Mouse (Mus musculus) T-helper 1 cell (primary cell): Measurements from ENCODE around the gene Slc1a3.

Experiments used
- in situ Hi-C: fragments of 300-600 bp; cut with MboI, MseI; formaldehyde crosslinking; loops from one replicate; pipeline ENCODE4 v1.15.1; 2025; ENCODE audit warnings: high pct_unique_total_duplicates

Slc1a3 gene

DNA sequence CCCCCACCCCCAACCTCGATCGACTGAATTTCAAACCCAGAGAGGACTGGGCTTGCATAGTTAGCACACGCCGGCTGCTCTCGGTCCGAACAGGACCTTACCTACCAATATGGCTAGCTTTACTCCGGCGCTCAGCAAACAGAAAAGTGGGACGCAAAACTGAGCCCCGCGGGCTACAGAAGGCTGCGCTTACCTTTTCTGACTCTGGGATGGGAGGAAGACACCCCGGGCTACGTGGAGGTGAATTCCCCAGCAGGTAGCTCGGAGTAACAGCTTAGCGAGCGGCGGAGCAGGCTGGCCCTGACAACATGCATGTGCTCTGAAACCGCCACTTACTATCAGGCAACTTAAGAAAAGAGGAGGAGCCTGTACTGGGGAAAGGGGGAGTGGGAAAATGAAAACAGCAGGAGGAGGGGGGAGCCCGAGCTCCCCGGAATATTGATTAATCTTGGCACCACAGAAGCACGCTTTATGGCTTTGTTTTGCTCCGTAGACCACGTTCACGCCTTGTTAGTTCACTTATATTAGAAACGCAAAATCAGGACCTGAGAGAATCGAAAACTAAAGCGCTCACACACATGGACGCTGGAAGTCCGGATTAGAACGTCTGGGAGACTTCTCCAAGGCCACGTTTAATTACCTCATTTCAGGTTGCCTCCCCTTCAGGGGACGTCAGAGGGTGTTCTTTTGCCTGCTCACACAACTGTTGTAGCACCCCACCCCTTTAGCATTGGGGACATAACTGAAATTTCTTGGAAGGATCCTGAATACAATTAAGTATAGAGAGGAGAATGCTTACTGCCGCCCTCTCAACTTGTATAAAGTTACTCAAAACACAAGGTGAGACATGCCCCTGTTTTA is at the start of gene Slc1a3:
Gene Slc1a3, minus strand, starts transcription at position 619 of the 861 bp plus-strand sequence.
- in situ Hi-C loops = no loop called here

DNA sequence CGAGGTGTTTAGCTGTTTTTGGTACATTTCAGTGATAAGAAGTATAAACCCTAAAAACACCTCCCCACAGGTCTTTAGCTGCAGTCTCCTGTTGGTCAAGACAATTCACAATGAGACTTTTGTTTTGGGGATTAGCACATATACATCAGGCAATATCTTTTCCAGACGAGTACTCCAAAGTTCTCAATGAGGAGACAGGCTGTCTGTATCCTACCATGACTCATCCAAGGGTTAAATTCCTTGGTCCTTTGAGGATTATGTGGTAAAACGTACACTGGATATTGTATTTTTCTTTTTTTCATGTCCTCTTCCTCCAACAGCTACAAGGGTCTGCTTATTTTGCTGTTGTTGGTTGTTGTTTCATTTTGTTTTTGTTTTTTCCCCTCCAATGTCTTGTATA is 48.5 kb upstream of the Slc1a3 start:
- in situ Hi-C loops = no loop called here

GRCm38 (mm10) chr15:8756441-8756840 is 45.9 kb upstream of the Slc1a3 start:
- in situ Hi-C loops = no loop called here

DNA sequence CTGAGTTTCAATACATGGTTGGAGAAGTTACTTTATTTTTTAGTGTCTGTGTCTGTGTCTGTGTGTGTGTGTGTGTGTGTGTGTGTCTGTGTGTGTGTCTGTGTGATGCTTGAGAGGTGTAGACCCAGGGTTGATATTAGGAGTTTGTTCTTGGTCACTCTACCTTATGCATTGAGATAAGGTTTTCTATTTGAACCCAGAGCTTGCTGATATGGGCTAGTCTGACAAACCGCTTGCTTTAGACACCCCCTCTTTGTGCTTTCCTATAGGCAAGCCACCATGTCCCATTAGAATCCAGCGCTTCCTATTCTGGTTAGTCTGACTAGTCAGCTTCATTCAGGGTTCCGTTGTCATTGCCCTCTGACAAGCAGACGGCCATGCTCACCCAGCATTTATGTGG is 39.2 kb upstream of the Slc1a3 start:
- in situ Hi-C loops = no loop called here

GRCm38 (mm10) chr15:8748771-8749170 is 38.2 kb upstream of the Slc1a3 start:
- in situ Hi-C loops = no loop called here

DNA sequence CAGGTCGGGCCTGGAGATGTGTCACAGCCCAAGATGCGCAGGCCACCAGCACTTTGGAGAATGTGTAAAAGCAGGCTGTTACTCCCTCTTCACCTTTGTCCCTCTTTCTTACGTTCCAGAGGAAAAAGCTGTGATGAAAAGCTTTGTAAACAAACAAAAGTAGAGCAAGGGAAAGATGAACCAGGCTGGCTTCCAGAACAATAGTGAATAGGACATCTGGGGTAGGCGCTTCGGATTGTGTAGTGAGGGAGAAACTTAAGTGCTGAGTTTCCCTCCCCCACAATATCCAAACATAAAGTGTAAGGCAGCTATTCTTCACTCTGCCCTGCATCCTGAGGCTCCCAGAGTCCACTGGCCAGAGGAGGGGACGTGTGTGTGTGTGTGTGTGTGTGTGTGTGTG is 31.0 kb upstream of the Slc1a3 start:
- in situ Hi-C loops = no loop called here

- in situ Hi-C loops = no loop called here
These were observed 30.2 kb upstream of the Slc1a3 start for GRCm38 (mm10) chr15:8740724-8741123.

DNA sequence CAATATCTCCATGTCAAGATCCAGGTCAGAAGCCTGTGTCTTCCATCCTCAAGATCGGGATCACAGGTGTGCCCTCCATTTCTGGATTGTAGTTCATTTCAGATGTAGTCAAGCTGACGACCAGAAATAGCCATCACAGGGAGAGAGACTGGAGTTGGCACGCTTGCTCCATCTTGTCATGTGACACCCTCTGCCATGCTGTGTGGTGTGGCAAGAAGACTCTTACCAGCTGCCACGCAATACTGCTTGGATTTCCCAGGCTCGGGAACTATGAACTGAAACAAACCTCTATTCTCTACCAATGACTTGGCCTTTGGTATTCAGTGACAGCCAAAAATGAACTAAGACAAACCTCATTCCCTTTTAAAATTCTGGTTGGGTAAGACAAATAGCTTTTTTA is 27.6 kb upstream of the Slc1a3 start:
- in situ Hi-C loops = loop anchor here (10.0 kb wide), 1 partner anchor 63 kb away; no protein-coding TSS in a partner anchor

- in situ Hi-C loops = loop anchor here (10.0 kb wide), 1 partner anchor 60 kb away; no protein-coding TSS in a partner anchor
These were observed 23.8 kb upstream of the Slc1a3 start for GRCm38 (mm10) chr15:8734363-8734739.

GRCm38 (mm10) chr15:8733669-8734362 is 23.3 kb upstream of the Slc1a3 start:
- in situ Hi-C loops = loop anchor here (10.0 kb wide), 1 partner anchor 59 kb away; no protein-coding TSS in a partner anchor

DNA sequence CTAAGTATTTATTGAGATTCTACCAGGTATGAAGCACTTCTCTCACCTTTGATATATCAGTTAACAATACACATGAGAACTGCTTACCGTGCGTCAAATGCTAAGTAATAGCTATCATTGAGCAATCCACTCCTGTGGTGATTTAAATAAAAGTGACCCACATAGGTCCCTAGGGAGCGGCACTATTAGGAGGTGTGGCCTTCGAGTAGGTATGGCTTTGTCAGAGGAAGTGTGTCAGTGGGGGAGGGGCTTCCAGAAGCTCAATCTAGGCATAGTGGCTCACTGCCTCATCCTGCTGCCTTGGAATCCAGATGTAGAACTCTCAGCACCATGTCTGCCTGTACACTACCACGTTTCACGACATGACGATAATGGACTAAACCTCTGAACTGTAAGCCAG is 18.3 kb upstream of the Slc1a3 start:
- in situ Hi-C loops = no loop called here

GRCm38 (mm10) chr15:8722386-8723100 is 12.0 kb upstream of the Slc1a3 start:
- in situ Hi-C loops = no loop called here

DNA sequence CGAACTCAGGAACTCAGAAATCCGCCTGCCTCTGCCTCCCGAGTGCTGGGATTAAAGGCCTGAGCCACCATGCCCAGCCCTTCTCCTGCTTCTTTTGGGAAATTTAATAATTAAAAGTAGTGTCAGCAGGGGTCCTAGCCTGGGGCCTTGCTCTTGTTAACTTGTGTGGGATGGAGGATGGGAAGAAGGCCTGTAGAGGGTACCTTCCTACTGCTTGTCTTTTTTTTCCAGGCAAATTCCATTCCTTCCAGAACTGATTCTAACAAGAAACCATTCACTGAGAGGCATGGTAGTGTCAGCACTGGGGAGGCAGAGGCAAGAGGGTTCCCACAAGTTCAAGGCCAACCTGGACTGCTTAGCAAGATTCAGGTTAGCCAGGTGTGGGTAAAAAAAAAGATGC is 11.2 kb upstream of the Slc1a3 start:
- in situ Hi-C loops = no loop called here

DNA sequence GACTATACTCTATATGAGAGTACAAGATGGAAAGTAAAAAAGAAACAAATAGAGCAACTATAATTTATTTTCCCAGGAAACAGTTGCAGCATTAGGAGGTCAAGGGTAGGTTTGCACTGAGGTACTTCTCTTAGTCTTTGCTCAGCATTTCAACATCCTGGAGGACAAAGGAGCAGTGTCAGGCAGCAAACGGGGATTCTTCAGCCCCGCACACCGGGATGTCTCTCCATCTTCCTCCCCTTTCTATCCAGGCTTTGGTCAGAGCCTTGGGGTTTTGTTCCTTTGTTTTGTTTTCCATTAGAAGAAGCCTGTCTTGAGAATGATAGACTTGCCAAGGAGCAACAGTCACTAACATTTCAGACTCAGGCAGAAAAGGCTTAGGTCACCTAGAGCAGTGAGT is 10.4 kb upstream of the Slc1a3 start:
- in situ Hi-C loops = no loop called here

DNA sequence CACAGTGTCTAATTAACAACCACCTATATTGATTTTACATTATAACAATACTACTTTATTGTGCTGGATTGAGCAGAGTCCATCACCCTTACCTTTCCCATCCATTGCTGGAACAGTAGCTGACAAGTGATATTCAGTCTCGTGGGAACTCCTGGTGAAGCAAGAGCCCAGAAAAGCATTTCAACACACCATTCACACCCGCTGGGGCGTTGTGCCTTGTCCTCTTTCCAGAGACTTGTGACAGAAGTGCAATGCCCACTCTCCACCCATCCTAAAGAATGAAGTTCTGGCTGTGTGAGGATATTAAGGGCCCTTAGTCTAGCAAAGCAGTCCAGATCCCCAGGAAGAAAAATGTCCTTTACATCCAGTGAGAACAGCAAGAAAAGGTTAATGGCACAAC is 7.9 kb upstream of the Slc1a3 start:
- in situ Hi-C loops = no loop called here

DNA sequence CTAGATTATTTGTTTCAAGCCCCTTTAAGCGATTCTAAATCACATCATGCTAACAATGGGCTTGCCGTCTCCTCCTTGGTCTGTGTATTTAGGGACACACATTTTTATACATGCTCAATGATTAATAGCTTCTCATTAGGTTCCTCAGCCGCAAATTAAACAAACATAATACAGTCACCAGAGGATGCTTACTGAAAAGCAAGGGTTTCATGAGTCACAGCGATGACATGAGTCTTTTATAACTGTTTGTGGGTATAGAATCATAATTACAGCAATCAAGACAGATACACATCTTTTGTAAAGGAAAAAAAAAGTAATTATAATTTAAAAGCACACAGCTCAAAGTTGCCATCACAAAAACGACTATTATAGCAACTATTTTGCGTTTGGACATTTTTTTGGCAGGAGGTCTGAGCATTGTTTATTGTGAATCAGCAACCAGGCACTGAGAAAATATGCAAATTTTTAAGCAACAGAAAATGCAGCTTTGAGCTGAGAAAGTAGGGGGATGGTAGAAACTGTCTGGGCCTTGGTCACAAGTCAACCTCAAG is 6.5 kb upstream of the Slc1a3 start:
- in situ Hi-C loops = no loop called here

DNA sequence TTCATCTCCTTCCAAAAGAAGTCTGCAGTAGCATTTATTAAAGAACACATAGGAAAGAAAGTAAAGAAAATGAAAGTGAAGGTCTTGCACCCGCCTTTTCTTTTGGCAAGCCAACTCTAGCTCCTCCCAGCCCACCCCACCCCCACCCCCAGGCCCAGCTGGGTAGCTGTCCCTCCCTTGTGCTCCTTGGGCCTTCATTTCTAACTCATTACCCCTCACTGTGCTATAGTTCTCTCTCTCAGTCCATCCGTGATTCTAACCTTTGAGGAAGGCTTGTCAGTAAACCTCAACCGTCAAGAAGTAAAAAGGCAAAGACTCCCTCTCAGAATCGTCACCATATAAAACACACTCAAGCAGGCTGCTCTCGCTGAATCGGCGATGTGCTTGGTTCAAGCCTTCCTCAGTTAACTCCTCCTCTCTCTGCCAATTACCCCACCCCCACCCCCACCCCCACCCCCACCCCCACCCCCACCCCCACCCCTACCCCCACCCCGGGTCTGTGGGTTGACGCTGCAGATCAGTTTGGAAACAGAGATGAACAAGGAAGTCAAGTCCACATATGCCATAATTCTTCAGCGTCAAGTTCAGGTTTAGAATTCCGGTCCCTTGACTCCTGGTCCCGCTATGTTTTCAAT is 5.9 kb upstream of the Slc1a3 start:
- in situ Hi-C loops = no loop called here

- in situ Hi-C loops = no loop called here
These were observed 5.1 kb upstream of the Slc1a3 start for GRCm38 (mm10) chr15:8715666-8716065.

GRCm38 (mm10) chr15:8712433-8712984 is 1.9 kb upstream of the Slc1a3 start:
- in situ Hi-C loops = no loop called here

DNA sequence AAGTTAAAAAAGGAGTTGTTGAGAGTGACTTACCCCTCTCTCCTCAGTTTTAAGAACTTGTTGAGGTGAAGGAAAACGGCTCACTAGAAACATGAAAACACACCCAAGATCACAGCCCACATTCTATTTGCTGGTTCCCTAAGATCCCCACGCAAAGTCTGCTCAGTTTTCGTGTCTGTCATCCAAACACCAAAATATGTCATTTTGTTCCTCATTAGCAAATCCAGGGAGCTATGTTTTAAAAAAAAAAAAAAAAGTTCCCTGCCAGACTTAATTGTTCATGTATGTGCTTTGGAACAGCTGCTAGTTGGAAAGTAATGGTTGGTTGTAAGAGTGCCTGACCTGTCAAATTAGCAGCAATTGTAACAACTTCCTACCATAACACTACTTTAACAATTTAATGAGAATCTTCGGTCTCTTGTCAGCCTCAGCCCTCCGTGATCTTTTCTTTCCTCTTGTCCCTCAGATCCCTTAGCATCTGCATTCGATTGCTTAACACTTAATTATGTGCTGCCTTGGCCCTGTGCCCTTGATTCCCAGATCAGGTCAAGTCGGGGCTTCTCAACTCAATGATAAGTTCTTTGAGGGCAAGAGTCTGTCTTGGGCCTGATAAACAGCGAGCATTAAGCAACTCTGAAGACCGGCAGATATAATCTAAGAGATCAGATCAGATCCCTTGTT is 1.2 kb upstream of the Slc1a3 start:
- in situ Hi-C loops = no loop called here

GRCm38 (mm10) chr15:8709578-8709977 is 986 bp downstream of the Slc1a3 start:
- in situ Hi-C loops = no loop called here
